Mouse (Mus musculus) midbrain, embryonic 12.5 days (tissue): Measurements from ENCODE around the gene Hap1. TPM values are rescaled to one million over a fixed set of nuclear protein-coding genes. Genes with fewer than 3 reads are reported as not detected.

Source experiments
- ATAC-seq: fragments of 200-750 bp; cut with Nextera tagmentation; 2 replicates; pipeline ENCODE4 v1.8.0; 2017; ENCODE audit warnings: low read depth, moderate TSS enrichment, moderate library complexity; ENCODE audit not compliant: low FRiP score
- H3K27ac ChIP-seq: fragments of 300-500 bp; sonication (generic); replicated peaks from 2 replicates; pipeline ENCODE4 v1.5.1; 2016; ENCODE audit warnings: mild to moderate bottlenecking
- H3K27me3 ChIP-seq: fragments of 300-500 bp; sonication (generic); 2 replicates; pipeline ENCODE4 v1.6.1; 2016; ENCODE audit warnings: mild to moderate bottlenecking
- H3K36me3 ChIP-seq: fragments of 300-500 bp; sonication (generic); 2 replicates; pipeline ENCODE4 v1.6.1; 2016
- H3K4me1 ChIP-seq: fragments of 300-500 bp; sonication (generic); 2 replicates; pipeline ENCODE4 v1.6.1; 2016
- H3K4me2 ChIP-seq: fragments of 300-500 bp; sonication (generic); replicated peaks from 2 replicates; pipeline ENCODE4 v1.6.1; 2016; ENCODE audit warnings: mild to moderate bottlenecking, moderate library complexity
- H3K4me3 ChIP-seq: fragments of 300-500 bp; sonication (generic); 2 replicates; pipeline ENCODE4 v1.5.1; 2016; ENCODE audit warnings: mild to moderate bottlenecking
- H3K9ac ChIP-seq: fragments of 300-500 bp; sonication (generic); replicated peaks from 2 replicates; pipeline ENCODE4 v1.6.1; 2016; ENCODE audit warnings: mild to moderate bottlenecking, moderate library complexity
- H3K9me3 ChIP-seq: fragments of 300-500 bp; sonication (generic); 2 replicates; pipeline ENCODE4 v1.6.1; 2016; ENCODE audit warnings: mild to moderate bottlenecking
- WGBS: fragments of 180-500 bp; shearing (Covaris S2); methylation state at CpG from one replicate; pipeline ENCODE4 v1.1.7; 2016; 5-methylcytosine and 5-hydroxymethylcytosine counted together
- polyA plus RNA-seq: library from polyadenylated mRNA; unstranded; fragments of >200 nt; fragmentation: Nextera tagmentation; extraction: Ambion mirVana; gene quantifications from 2 replicates; pipeline ENCODE4 v1.2.1, GENCODE M21; 2016

Hap1 gene
- polyA plus RNA-seq, 1 experiment from 2014 or later = 72.8 TPM

GRCm38 (mm10) chr11:100387589-100388375 is 31.9 kb upstream of the Hap1 start:
- H3K27me3 ChIP-seq = no peaks in the 10 kb centered on the region
- H3K36me3 ChIP-seq = peaks cover 19% of the 10 kb centered on the region
- ATAC-seq = no peak
- WGBS = 61% methylated on average over 14 of the region's 14 CpGs
- H3K4me1 ChIP-seq = peaks cover 6% of the 10 kb centered on the region; the same call in 1 of the 2 replicates
- no peak overlapping the region for H3K4me3 ChIP-seq
- H3K27ac ChIP-seq = no peak overlapping the region
- H3K9ac ChIP-seq = no peak overlapping the region
- no peaks in the 10 kb centered on the region for H3K9me3 ChIP-seq
- H3K4me2 ChIP-seq = no peak overlapping the region

GRCm38 (mm10) chr11:100387111-100387510 is 31.2 kb upstream of the Hap1 start:
- Histone ChIP-seq H3K4me2 (no peak overlapping the region), H3K36me3 (peaks cover 26% of the 10 kb centered on the region), H3K4me3 (no peak overlapping the region), H3K9me3 (no peaks in the 10 kb centered on the region), H3K4me1 (peaks cover 6% of the 10 kb centered on the region; the same call in 1 of the 2 replicates), H3K27ac (no peak overlapping the region), H3K27me3 (no peaks in the 10 kb centered on the region), H3K9ac (no peak overlapping the region)
- 91% methylated on average over 6 of the region's 6 CpGs for WGBS
- ATAC-seq = no peak

- Histone ChIP-seq H3K4me2 (no peak overlapping the region), H3K4me1 (peaks cover 6% of the 10 kb centered on the region; the same call in 1 of the 2 replicates), H3K4me3 (no peak overlapping the region), H3K27ac (no peak overlapping the region), H3K9ac (no peak overlapping the region), H3K27me3 (no peaks in the 10 kb centered on the region), H3K36me3 (peaks cover 28% of the 10 kb centered on the region), H3K9me3 (no peaks in the 10 kb centered on the region)
- ATAC-seq = no peak
- WGBS = 46% methylated on average over 5 of the region's 5 CpGs
Measured at GRCm38 (mm10) chr11:100386586-100386985, 30.7 kb upstream of the Hap1 start.

GRCm38 (mm10) chr11:100385016-100385415 is 29.1 kb upstream of the Hap1 start:
- Histone ChIP-seq H3K36me3 (peaks cover 41% of the 10 kb centered on the region), H3K27ac (no peak overlapping the region), H3K4me3 (no peak overlapping the region), H3K27me3 (no peaks in the 10 kb centered on the region), H3K9ac (no peak overlapping the region), H3K9me3 (no peaks in the 10 kb centered on the region), H3K4me1 (peaks cover under 1% of the 10 kb centered on the region; the same call in 1 of the 2 replicates), H3K4me2 (no peak overlapping the region)
- 85% methylated on average over 3 of the region's 3 CpGs for WGBS
- no peak for ATAC-seq

- Histone ChIP-seq H3K27ac (no peak overlapping the region), H3K27me3 (no peaks in the 10 kb centered on the region), H3K4me3 (no peak overlapping the region), H3K36me3 (peaks cover 59% of the 10 kb centered on the region), H3K4me2 (no peak overlapping the region), H3K9me3 (no peaks in the 10 kb centered on the region), H3K4me1 (no peaks in the 10 kb centered on the region), H3K9ac (no peak overlapping the region)
- WGBS = 81% methylated on average over 6 of the region's 6 CpGs
- no peak for ATAC-seq
Measured at GRCm38 (mm10) chr11:100382682-100383081, 26.8 kb upstream of the Hap1 start.

- H3K4me1 ChIP-seq = no peaks in the 10 kb centered on the region
- 98% methylated on average over 4 of the region's 4 CpGs for WGBS
- no peaks in the 10 kb centered on the region for H3K27me3 ChIP-seq
- H3K4me3 ChIP-seq = no peak overlapping the region
- no peak overlapping the region for H3K27ac ChIP-seq
- peaks cover 61% of the 10 kb centered on the region for H3K36me3 ChIP-seq
- H3K4me2 ChIP-seq = no peak overlapping the region
- no peak overlapping the region for H3K9ac ChIP-seq
- no peak for ATAC-seq
- no peaks in the 10 kb centered on the region for H3K9me3 ChIP-seq
Measured at GRCm38 (mm10) chr11:100379311-100379710, 23.4 kb upstream of the Hap1 start.

- Histone ChIP-seq H3K4me1 (no peaks in the 10 kb centered on the region), H3K27me3 (no peaks in the 10 kb centered on the region), H3K4me3 (no peak overlapping the region), H3K27ac (no peak overlapping the region), H3K4me2 (no peak overlapping the region), H3K9me3 (no peaks in the 10 kb centered on the region), H3K9ac (no peak overlapping the region), H3K36me3 (peaks cover 65% of the 10 kb centered on the region)
- WGBS = 87% methylated on average over 5 of the region's 5 CpGs
- ATAC-seq = no peak
Measured at GRCm38 (mm10) chr11:100378446-100378845, 22.5 kb upstream of the Hap1 start.

GRCm38 (mm10) chr11:100377989-100378388 is 22.1 kb upstream of the Hap1 start:
- Histone ChIP-seq H3K4me2 (no peak overlapping the region), H3K36me3 (peaks cover 65% of the 10 kb centered on the region), H3K27me3 (no peaks in the 10 kb centered on the region), H3K4me1 (no peaks in the 10 kb centered on the region), H3K9ac (no peak overlapping the region), H3K27ac (no peak overlapping the region), H3K4me3 (no peak overlapping the region), H3K9me3 (no peaks in the 10 kb centered on the region)
- ATAC-seq = no peak
- 92% methylated on average over 14 of the region's 14 CpGs for WGBS

GRCm38 (mm10) chr11:100376746-100377389 is 20.9 kb upstream of the Hap1 start:
- 85% methylated on average over 21 of the region's 21 CpGs for WGBS
- Histone ChIP-seq H3K4me3 (no peak overlapping the region), H3K9ac (no peak overlapping the region), H3K36me3 (peaks cover 55% of the 10 kb centered on the region), H3K27me3 (no peaks in the 10 kb centered on the region), H3K4me2 (no peak overlapping the region), H3K9me3 (no peaks in the 10 kb centered on the region), H3K27ac (no peak overlapping the region), H3K4me1 (peaks cover 4% of the 10 kb centered on the region; the same call in 1 of the 2 replicates)
- ATAC-seq = no peak

- no peak for ATAC-seq
- Histone ChIP-seq H3K27ac (no peak overlapping the region), H3K9me3 (no peaks in the 10 kb centered on the region), H3K4me3 (no peak overlapping the region), H3K4me1 (peaks cover 5% of the 10 kb centered on the region; the same call in 1 of the 2 replicates), H3K9ac (no peak overlapping the region), H3K4me2 (no peak overlapping the region), H3K36me3 (peaks cover 51% of the 10 kb centered on the region), H3K27me3 (no peaks in the 10 kb centered on the region)
- 83% methylated on average over 4 of the region's 4 CpGs for WGBS
Measured at GRCm38 (mm10) chr11:100376005-100376404, 20.1 kb upstream of the Hap1 start.

GRCm38 (mm10) chr11:100375127-100375526 is 19.2 kb upstream of the Hap1 start:
- 90% methylated on average over 9 of the region's 9 CpGs for WGBS
- H3K4me2 ChIP-seq = no peak overlapping the region
- H3K9ac ChIP-seq = no peak overlapping the region
- H3K27ac ChIP-seq = no peak overlapping the region
- H3K9me3 ChIP-seq = no peaks in the 10 kb centered on the region
- peaks cover 42% of the 10 kb centered on the region for H3K36me3 ChIP-seq
- peaks cover 5% of the 10 kb centered on the region; the same call in 1 of the 2 replicates for H3K4me1 ChIP-seq
- no peak overlapping the region for H3K4me3 ChIP-seq
- ATAC-seq = no peak
- no peaks in the 10 kb centered on the region for H3K27me3 ChIP-seq

GRCm38 (mm10) chr11:100371981-100372558 is 16.1 kb upstream of the Hap1 start:
- 73% methylated on average over 7 of the region's 8 CpGs for WGBS
- no peak overlapping the region for H3K4me2 ChIP-seq
- no peaks in the 10 kb centered on the region for H3K9me3 ChIP-seq
- no peak overlapping the region for H3K9ac ChIP-seq
- no peaks in the 10 kb centered on the region for H3K27me3 ChIP-seq
- no peak overlapping the region for H3K4me3 ChIP-seq
- H3K36me3 ChIP-seq = peaks cover 21% of the 10 kb centered on the region
- H3K4me1 ChIP-seq = peaks cover 5% of the 10 kb centered on the region; the same call in 1 of the 2 replicates
- no peak; the same call in 1 of the 2 replicates for ATAC-seq
- no peak overlapping the region for H3K27ac ChIP-seq
